Mouse (Mus musculus): ENCODE results near the gene Aggf1. TPM values are rescaled to one million over a fixed set of nuclear protein-coding genes. Genes with fewer than 3 reads are reported as not detected.
"Not testable (repeated sequence)": the region's sequence is repeated elsewhere in the genome, so short reads cannot be mapped to it uniquely, and the experiment has no call there.

Gene Aggf1
- 36.4 and 38.3 TPM in 2 replicates for polyA plus RNA-seq (2015; fragmentation: Nextera tagmentation; extraction: Ambion mirVana)

GRCm38 (mm10) chr13:95374701-95375553 is at the start of gene Aggf1:
Gene Aggf1, minus strand, starts transcription at chr13:95375352.
- H3K9ac ChIP-seq, result peak within 1 kb of the TSS; percentile 92
- no peaks in the 10 kb centered on the region for H3K27me3 ChIP-seq
- H3K27ac ChIP-seq (replicated peaks), result peak within 1 kb of the TSS; percentile 74
- peaks cover 12% of the 10 kb centered on the region for H3K36me3 ChIP-seq
- peak; percentile 99 for ATAC-seq (ENCODE audit: low FRiP score, low read depth)
- H3K4me3 ChIP-seq, result peak within 1 kb of the TSS; percentile 78
- H3K9me3 ChIP-seq, result no peaks in the 10 kb centered on the region
- H3K4me2 ChIP-seq, result peak within 1 kb of the TSS; percentile 92
- H3K4me1 ChIP-seq (replicated peaks), result peaks cover 19% of the 10 kb centered on the region
- under 1% methylated on average over 86 of the region's 86 CpGs for WGBS

DNA sequence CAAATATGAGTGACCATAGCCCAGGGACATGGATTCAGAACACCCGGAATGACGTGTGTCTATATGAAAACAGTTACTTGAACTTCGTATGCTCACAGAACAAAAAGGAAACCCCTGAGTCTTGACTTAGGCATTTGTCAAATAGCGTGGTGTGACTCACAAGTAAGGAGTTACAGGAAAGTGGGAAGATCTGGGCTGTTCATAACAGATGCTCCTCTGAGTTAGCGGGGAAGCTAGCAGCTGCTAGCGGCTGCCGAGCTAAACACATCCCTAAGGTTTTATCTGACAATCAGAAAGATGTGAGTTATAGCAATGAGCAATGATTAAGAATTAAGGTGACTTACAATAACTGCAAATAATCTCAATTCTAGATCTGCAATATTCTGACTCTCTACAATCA is 49.8 kb upstream of the Aggf1 start:
- no peak overlapping the region for H3K4me2 ChIP-seq
- H3K36me3 ChIP-seq, result no peaks in the 10 kb centered on the region
- no peak overlapping the region for H3K9ac ChIP-seq
- H3K27ac ChIP-seq (replicated peaks), result no peak overlapping the region
- H3K9me3 ChIP-seq, result no peaks in the 10 kb centered on the region
- H3K4me3 ChIP-seq, result no peak overlapping the region
- H3K4me1 ChIP-seq (replicated peaks), result peaks cover 13% of the 10 kb centered on the region
- H3K27me3 ChIP-seq, result no peaks in the 10 kb centered on the region
- 83% methylated on average over 7 of the region's 7 CpGs for WGBS
- no peak for ATAC-seq (ENCODE audit: low FRiP score, low read depth)

- no peak overlapping the region for H3K9ac ChIP-seq
Observed at GRCm38 (mm10) chr13:95419204-95419749, 44.1 kb upstream of the Aggf1 start.

DNA sequence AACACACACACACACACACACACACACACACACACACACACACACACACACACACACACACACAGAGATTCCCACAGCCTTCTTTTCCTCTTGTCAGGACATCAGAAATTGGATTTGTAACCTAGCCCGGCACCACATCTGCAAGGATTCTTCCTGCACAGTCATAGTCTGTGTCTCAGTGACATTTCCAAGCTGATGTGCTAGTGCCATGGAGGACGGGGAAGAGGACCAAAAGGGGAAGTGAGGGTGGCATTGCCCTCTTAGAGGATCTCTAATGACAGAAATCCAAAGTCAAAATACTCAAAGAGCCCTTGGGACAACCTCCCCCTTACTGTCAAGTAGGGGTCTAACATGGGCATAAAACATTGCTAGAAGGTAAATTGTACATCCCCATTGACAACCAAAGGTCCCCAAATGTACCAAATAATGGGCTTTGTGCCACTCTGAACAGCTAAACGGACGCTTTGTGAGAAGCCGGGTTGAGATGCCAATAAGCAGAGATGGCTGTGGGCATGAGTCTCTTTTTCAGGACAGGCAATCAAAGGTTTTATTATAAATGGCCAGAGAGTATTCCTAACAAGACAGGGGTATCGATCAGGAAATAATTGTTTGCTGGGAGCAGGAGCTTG is 43.5 kb upstream of the Aggf1 start:
- WGBS, result 36% methylated on average over 6 of the region's 6 CpGs
- peaks cover 24% of the 10 kb centered on the region for H3K4me1 ChIP-seq (replicated peaks)
- no peaks in the 10 kb centered on the region for H3K27me3 ChIP-seq
- no peaks in the 10 kb centered on the region for H3K9me3 ChIP-seq
- no peak overlapping the region for H3K9ac ChIP-seq
- peak overlapping the region; percentile 73 for H3K27ac ChIP-seq (replicated peaks)
- no peak overlapping the region for H3K4me3 ChIP-seq
- H3K4me2 ChIP-seq, result peak overlapping the region; percentile 31
- H3K36me3 ChIP-seq, result no peaks in the 10 kb centered on the region
- no peak for ATAC-seq (ENCODE audit: low FRiP score, low read depth)

More at GRCm38 (mm10) chr13:95419204-95419749, 44.1 kb upstream of the Aggf1 start:
- H3K36me3 ChIP-seq, result no peaks in the 10 kb centered on the region
- peaks cover 24% of the 10 kb centered on the region for H3K4me1 ChIP-seq (replicated peaks)
- peak overlapping the region; percentile 31 for H3K4me2 ChIP-seq
- no peak overlapping the region for H3K4me3 ChIP-seq
- peak; percentile 93 for ATAC-seq (ENCODE audit: low FRiP score, low read depth)
- H3K27me3 ChIP-seq, result no peaks in the 10 kb centered on the region
- 16% methylated on average over 8 of the region's 8 CpGs for WGBS
- no peaks in the 10 kb centered on the region for H3K9me3 ChIP-seq
- H3K27ac ChIP-seq (replicated peaks), result peak overlapping the region; percentile 73

DNA sequence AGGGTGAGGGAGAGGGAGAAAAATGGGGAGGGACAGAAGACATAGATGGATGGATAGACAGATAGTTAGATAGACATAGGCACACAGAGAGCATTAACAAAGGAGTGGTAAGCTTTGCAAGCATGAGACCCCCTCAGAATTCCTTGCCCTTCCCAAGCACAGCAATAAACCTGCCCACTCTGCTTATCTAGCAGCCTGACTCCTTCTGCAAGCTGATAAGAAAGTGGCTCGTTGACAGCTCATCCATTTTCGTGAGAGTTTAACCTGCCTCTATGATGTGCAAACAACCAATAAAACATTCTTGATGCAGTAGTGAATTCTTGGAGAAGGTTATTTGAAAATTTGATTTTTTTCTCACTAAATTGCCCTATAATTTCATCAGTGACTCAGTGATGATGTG is 37.1 kb upstream of the Aggf1 start:
- Histone ChIP-seq H3K36me3 (no peaks in the 10 kb centered on the region), H3K9me3 (no peaks in the 10 kb centered on the region)

GRCm38 (mm10) chr13:95393242-95393641 is 18.1 kb upstream of the Aggf1 start:
- ATAC-seq (ENCODE audit: low FRiP score, low read depth), result no peak
- Histone ChIP-seq H3K9me3 (peaks cover 8% of the 10 kb centered on the region; the same call in 1 of the 2 replicates), H3K27ac (replicated peaks) (no peak overlapping the region), H3K27me3 (no peaks in the 10 kb centered on the region), H3K4me3 (no peak overlapping the region), H3K9ac (no peak overlapping the region), H3K4me2 (no peak overlapping the region), H3K4me1 (replicated peaks) (peaks cover 5% of the 10 kb centered on the region; the same call in 1 of the 2 replicates), H3K36me3 (no peaks in the 10 kb centered on the region)
- 73% methylated on average over 7 of the region's 7 CpGs for WGBS

More for the DNA sequence above, 37.1 kb upstream of the Aggf1 start:
- Histone ChIP-seq H3K9ac (no peak overlapping the region), H3K4me2 (no peak overlapping the region), H3K27me3 (no peaks in the 10 kb centered on the region), H3K4me1 (replicated peaks) (no peaks in the 10 kb centered on the region), H3K4me3 (no peak overlapping the region), H3K27ac (replicated peaks) (no peak overlapping the region)
- 61% methylated on average over 2 of the region's 2 CpGs for WGBS
- no peak for ATAC-seq (ENCODE audit: low FRiP score, low read depth)

DNA sequence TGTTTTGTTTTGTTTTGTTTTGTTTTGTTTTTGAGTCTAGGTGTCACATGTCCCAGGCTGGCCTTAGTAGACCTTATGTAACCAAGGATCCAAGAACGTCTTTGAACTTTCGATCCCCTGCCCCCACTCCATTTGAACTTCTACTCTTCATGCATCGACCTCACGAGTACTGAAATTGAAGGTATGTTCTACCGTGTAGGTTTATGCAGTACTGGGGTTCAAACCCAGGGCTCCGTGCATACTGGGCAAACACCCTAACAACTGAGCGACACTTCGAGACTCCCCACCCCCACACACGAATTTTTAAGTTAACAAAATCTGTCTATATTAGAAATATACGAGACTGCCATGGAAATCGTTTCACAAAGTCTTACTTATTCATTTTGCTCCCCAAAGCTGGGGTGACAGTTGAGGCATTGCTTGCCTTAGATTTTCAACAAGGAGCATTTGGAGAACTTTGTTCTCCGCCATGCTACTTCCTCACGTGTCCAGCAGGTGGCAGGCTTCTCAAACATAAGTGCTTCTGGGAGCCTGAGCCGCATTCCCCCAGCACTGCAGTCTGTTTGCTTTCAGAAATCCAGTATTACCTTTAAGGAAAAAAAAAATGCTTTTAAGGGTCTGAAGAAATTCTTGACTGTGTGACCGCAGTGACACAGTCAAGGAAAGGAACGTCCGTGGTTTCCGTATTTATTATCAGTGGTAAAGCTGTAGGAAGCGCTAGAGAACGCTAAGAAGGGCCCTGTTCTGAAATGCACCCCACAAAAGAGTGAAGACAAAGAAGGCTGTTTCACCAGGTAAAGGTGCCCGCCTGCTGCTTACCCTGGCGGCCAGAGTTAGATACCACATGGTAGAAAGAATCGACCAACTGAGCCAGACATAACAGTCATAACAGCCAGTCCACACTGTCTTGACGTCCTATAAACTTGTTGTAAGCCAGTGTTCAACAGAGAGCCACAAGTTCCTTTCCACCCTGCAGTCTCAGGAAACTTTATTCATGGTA is 15.0 kb upstream of the Aggf1 start:
- Histone ChIP-seq H3K4me3 (no peak overlapping the region), H3K27me3 (no peaks in the 10 kb centered on the region), H3K36me3 (no peaks in the 10 kb centered on the region), H3K4me1 (replicated peaks) (peaks cover 5% of the 10 kb centered on the region; the same call in 1 of the 2 replicates), H3K9me3 (no peaks in the 10 kb centered on the region), H3K4me2 (peak overlapping the region; percentile 37), H3K9ac (no peak overlapping the region), H3K27ac (replicated peaks) (no peak overlapping the region)
- ATAC-seq (ENCODE audit: low FRiP score, low read depth), result peak; percentile 82
- WGBS, result 34% methylated on average over 24 of the region's 24 CpGs

- Histone ChIP-seq H3K9ac (no peak overlapping the region), H3K9me3 (no peaks in the 10 kb centered on the region), H3K27ac (replicated peaks) (no peak overlapping the region), H3K36me3 (no peaks in the 10 kb centered on the region), H3K4me2 (no peak overlapping the region), H3K4me1 (replicated peaks) (peaks cover 5% of the 10 kb centered on the region; the same call in 1 of the 2 replicates), H3K4me3 (no peak overlapping the region), H3K27me3 (no peaks in the 10 kb centered on the region)
- 88% methylated on average over 5 of the region's 5 CpGs for WGBS
- no peak for ATAC-seq (ENCODE audit: low FRiP score, low read depth)
Observed at GRCm38 (mm10) chr13:95388226-95388625, 13.1 kb upstream of the Aggf1 start.

GRCm38 (mm10) chr13:95382418-95382817 is 7.3 kb upstream of the Aggf1 start:
- Histone ChIP-seq H3K4me3 (no peak overlapping the region), H3K9me3 (no peaks in the 10 kb centered on the region), H3K9ac (no peak overlapping the region), H3K27me3 (no peaks in the 10 kb centered on the region), H3K4me2 (no peak overlapping the region), H3K4me1 (replicated peaks) (no peaks in the 10 kb centered on the region), H3K36me3 (no peaks in the 10 kb centered on the region), H3K27ac (replicated peaks) (no peak overlapping the region)
- no peak for ATAC-seq (ENCODE audit: low FRiP score, low read depth)
- 90% methylated on average over 5 of the region's 5 CpGs for WGBS

- Histone ChIP-seq H3K4me2 (no peak overlapping the region), H3K4me3 (no peak overlapping the region), H3K27me3 (no peaks in the 10 kb centered on the region), H3K4me1 (replicated peaks) (peaks cover 8% of the 10 kb centered on the region), H3K9me3 (no peaks in the 10 kb centered on the region), H3K36me3 (no peaks in the 10 kb centered on the region), H3K27ac (replicated peaks) (no peak overlapping the region), H3K9ac (no peak overlapping the region)
- 86% methylated on average over 3 of the region's 3 CpGs for WGBS
- ATAC-seq (ENCODE audit: low FRiP score, low read depth), result no peak
Observed at GRCm38 (mm10) chr13:95378696-95379095, 3.5 kb upstream of the Aggf1 start.

- H3K36me3 ChIP-seq; H3K4me3 ChIP-seq; H3K27me3 ChIP-seq; H3K9me3 ChIP-seq; H3K27ac ChIP-seq (replicated peaks); H3K4me2 ChIP-seq; ATAC-seq (ENCODE audit: low FRiP score, low read depth); H3K9ac ChIP-seq: not testable (repeated sequence)
- WGBS, result 97% methylated on average over 11 of the region's 11 CpGs
- H3K4me1 ChIP-seq (replicated peaks), result peaks cover 19% of the 10 kb centered on the region
Observed at GRCm38 (mm10) chr13:95376689-95377289, 1.6 kb upstream of the Aggf1 start.
